Mouse (Mus musculus) kidney, adult 9 months (tissue): Measurements from ENCODE around the gene Platr17.
"Not testable (repeated sequence)": the region's sequence is repeated elsewhere in the genome, so short reads cannot be mapped to it uniquely, and the experiment has no call there.

Experiments
- DNase-seq: peaks from one replicate; pipeline ENCODE4 v3.0.0; 2022

Gene Platr17

GRCm38 (mm10) chr17:33943454-33943853 is 38.5 kb downstream of the Platr17 start:
- DNase-seq: no peak

GRCm38 (mm10) chr17:33947430-33948089 is 42.6 kb downstream of the Platr17 start:
- DNase-seq: no peak

- no peak for DNase-seq
Observed at GRCm38 (mm10) chr17:33948090-33948904, 43.4 kb downstream of the Platr17 start.

- DNase-seq: no peak
Observed at GRCm38 (mm10) chr17:33948905-33949537, 44.1 kb downstream of the Platr17 start.

GRCm38 (mm10) chr17:33950131-33950625 is 45.2 kb downstream of the Platr17 start:
- no peak for DNase-seq

GRCm38 (mm10) chr17:33951021-33951946 is 46.3 kb downstream of the Platr17 start, which contains the start of gene B3galt4:
TSS of gene B3galt4 (minus strand) at chr17:33951488.
- DNase-seq: peak; percentile 68

- DNase-seq: not testable (repeated sequence)
Observed at GRCm38 (mm10) chr17:33952015-33952414, 47.1 kb downstream of the Platr17 start.

GRCm38 (mm10) chr17:33952879-33953278 is 47.9 kb downstream of the Platr17 start:
- no peak for DNase-seq

GRCm38 (mm10) chr17:33953310-33953709 is 48.4 kb downstream of the Platr17 start:
- DNase-seq: no peak

GRCm38 (mm10) chr17:33953961-33954565 is 49.1 kb downstream of the Platr17 start:
- DNase-seq: no peak

GRCm38 (mm10) chr17:33954646-33955554 is 50.0 kb downstream of the Platr17 start:
- peak; percentile 47 for DNase-seq

- peak; percentile 99 for DNase-seq
Observed at GRCm38 (mm10) chr17:33955555-33956214, 50.8 kb downstream of the Platr17 start, which contains the start of the genes Vps52 and Rps18. TSS of gene Vps52 (plus strand) at chr17:33955812. TSS of gene Rps18 (minus strand) at chr17:33956001.
